Mouse (Mus musculus): Measurements from ENCODE around the gene Ercc6l.
"Not testable (repeated sequence)": the region's sequence is repeated elsewhere in the genome, so short reads cannot be mapped to it uniquely, and the experiment has no call there.

The Ercc6l gene

DNA sequence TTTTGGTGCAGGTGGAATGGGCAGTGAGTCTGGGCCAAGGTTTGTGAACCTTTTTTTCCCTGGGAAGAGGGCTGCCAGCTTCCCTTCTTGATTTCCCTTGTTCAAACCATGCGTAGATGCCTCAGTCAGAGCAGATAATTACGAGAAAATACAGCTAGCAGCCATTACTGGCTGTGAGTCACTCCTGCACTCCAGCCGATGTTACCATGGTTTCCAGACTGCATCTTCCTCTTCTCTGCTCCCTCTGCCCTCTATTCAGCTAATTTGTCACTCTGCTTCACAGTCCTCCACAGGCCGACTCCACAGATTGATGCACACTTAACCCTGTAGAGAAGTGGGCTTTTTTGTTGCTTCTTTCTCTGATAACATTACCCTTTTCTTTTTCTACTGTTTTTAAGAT, 41.2 kb downstream of the Ercc6l start:
- DNase-seq (ENCODE audit: low read depth, low spot score): no peak

DNA sequence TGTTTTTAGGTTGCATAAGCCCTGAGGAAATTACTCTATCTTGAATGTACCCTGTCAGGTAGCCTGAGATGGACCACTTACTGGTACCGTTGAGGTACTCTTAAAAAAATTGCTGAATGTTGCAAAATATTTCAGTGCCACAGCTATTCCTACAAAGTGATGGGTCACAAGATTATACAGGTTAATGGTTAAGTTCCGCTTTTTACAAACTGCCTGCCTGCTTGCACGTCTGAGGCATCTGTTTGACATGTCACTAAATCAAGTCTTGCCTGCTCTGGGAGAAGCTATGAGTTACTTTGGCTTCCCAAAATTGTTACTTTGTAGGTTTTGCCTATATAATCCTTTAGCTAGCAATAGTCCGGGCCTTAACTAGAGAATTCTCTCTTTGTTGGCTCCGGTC, 47.5 kb downstream of the Ercc6l start:
- not testable (repeated sequence) for DNase-seq (ENCODE audit: low read depth, low spot score)

DNA sequence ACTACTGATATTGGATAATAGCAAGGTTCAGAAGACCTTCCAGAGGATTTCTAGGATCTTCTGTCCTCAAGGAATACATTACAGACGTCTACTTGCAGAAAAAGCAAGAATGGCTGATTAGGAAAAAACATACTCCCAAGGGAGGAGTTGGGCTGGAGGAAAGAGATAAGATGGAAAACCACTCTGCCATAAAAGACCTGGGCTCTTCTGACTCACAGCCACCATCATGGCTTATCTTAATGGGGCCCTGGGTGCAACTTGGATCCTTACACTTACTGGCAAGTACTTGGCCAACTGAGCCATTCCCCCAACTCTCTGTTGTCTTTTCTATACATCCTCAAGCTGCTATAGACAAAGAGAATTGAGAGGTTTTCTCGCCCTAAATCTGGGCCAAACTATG, 53.1 kb downstream of the Ercc6l start:
- not testable (repeated sequence) for DNase-seq (ENCODE audit: low read depth, low spot score)

DNA sequence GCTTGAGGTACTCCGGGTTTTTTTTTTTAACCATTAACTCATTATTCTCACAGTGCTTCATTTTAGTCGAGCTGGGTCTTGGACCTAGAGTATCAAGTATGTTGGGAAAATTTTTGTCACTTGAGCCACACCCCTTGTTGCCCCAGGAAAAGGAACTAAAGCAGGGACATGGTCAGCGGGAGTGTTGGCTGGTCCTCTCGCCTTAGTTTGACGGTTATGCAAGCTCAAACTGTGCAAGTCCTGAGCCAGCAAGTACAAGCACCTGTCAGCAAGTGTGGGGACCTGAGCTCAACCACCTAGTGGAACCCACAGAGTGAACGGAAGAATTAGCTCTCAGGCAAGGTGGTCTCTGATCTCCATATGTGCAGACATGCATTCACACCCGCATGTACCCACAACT, 55.0 kb downstream of the Ercc6l start:
- no peak for DNase-seq (ENCODE audit: low read depth, low spot score)

DNA sequence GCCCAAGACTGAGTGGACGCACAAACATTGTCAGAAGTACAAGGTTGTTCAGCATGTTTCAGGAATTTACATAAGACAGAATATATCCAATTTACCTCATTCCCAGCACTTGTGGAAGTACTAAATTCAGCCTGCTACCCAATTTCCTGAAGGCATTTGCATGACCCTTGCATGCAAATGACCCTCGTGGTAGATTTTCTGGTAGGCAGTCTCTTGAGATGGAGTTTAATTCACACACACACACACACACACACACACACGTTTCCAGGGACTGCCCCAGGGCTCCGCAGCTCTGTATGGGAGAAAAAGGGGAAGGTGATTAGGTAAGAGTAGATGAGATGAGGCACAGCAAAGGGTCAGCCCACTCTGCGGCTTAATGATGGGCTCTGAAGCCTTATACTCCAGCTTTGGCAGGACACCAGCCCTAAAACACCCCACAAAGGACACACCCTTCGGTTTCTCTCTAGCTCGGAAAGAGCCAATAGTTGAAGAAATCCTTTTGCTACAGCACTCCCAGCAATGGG, 62.4 kb downstream of the Ercc6l start:
- DNase-seq (ENCODE audit: low read depth, low spot score): no peak
